Mouse (Mus musculus) spleen, adult 2 months (tissue): ENCODE measurements around the gene Ccdc151. TPM values are rescaled to one million over a fixed set of nuclear protein-coding genes. Genes with fewer than 3 reads are reported as not detected.

Experiments used
- DNase-seq, 2 experiments: peaks; one replicate each; pipeline versions ENCODE4 v3.0.0 to v3.0.0-alpha.2; 2012 to 2021; ENCODE audit warnings: low spot score in 2 of 2, low read depth in 1 of 2
- H3K27ac ChIP-seq: fragments of 200-500 bp; 2 replicates; pipeline ENCODE4 v1.5.1; 2012; ENCODE audit warnings: low read length, inconsistent platforms; ENCODE audit not compliant: insufficient read depth
- H3K27me3 ChIP-seq: fragments of 200-500 bp; 2 replicates; pipeline ENCODE4 v1.6.1; 2012; ENCODE audit warnings: mild to moderate bottlenecking, moderate library complexity, low read length, inconsistent platforms; ENCODE audit not compliant: control insufficient read depth, insufficient read depth
- H3K36me3 ChIP-seq: fragments of 200-500 bp; 2 replicates; pipeline ENCODE4 v1.6.1; 2012; ENCODE audit warnings: mild to moderate bottlenecking, low read length, inconsistent platforms; ENCODE audit not compliant: control insufficient read depth, insufficient read depth
- H3K4me1 ChIP-seq: fragments of 200-500 bp; 2 replicates; pipeline ENCODE4 v1.6.1; 2011; ENCODE audit warnings: inconsistent platforms; ENCODE audit not compliant: control insufficient read depth, insufficient read depth, insufficient read length
- H3K4me3 ChIP-seq: fragments of 200-500 bp; 2 replicates; pipeline ENCODE4 v1.5.1; 2011; ENCODE audit warnings: mild to moderate bottlenecking, inconsistent platforms; ENCODE audit not compliant: insufficient read depth, insufficient read length; ENCODE audit errors: extremely low read depth
- CTCF ChIP-seq: fragments of 200-500 bp; IDR thresholded peaks from 2 replicates; pipeline ENCODE4 v1.5.1; 2011; ENCODE audit warnings: mild to moderate bottlenecking, inconsistent platforms; ENCODE audit not compliant: insufficient read depth, insufficient read length, insufficient replicate concordance; ENCODE audit errors: extremely low read depth
- POLR2A ChIP-seq: fragments of 200-500 bp; IDR thresholded peaks from 2 replicates; pipeline ENCODE4 v1.6.1; 2011; ENCODE audit warnings: low read depth, low read length, inconsistent platforms
- WGBS: fragments of 180-500 bp; shearing (Covaris S2); methylation state at CpG from one replicate; pipeline ENCODE4 v1.1.7; 2018; 5-methylcytosine and 5-hydroxymethylcytosine counted together
- polyA plus RNA-seq: library from polyadenylated mRNA; depleted of rRNA; stranded (reverse); fragments of >200 nt; gene quantifications from 2 replicates; pipeline ENCODE4 v1.2.3, GENCODE M21; 2012

Ccdc151 gene
- polyA plus RNA-seq, 1 experiment = not detected

- WGBS = 86% methylated on average over 6 of the region's 6 CpGs
- no peak overlapping the region for H3K4me3 ChIP-seq
- H3K27ac ChIP-seq = no peak overlapping the region
- H3K4me1 ChIP-seq = peaks cover 6% of the 10 kb centered on the region; the same call in 1 of the 2 replicates
- DNase-seq = no peak
- TF ChIP-seq POLR2A (no peak), CTCF (no peak)
- no peaks in the 10 kb centered on the region for H3K27me3 ChIP-seq
- H3K36me3 ChIP-seq = peaks cover 1% of the 10 kb centered on the region; the same call in 1 of the 2 replicates
Measured at GRCm38 (mm10) chr9:22000296-22000695, 2.1 kb downstream of the Ccdc151 start.

GRCm38 (mm10) chr9:21996178-21996867 is 6.1 kb downstream of the Ccdc151 start:
- no peaks in the 10 kb centered on the region for H3K27me3 ChIP-seq
- TF ChIP-seq POLR2A (no peak), CTCF (no peak)
- no peak overlapping the region for H3K27ac ChIP-seq
- no peaks in the 10 kb centered on the region for H3K4me1 ChIP-seq
- H3K4me3 ChIP-seq = no peak overlapping the region
- H3K36me3 ChIP-seq = no peaks in the 10 kb centered on the region
- 80% methylated on average over 3 of the region's 3 CpGs for whole genome bisulfite sequencing
- DNase-seq = no peak

- peaks cover 24% of the 10 kb centered on the region for H3K27me3 ChIP-seq
- no peaks in the 10 kb centered on the region for H3K36me3 ChIP-seq
- no peak for TF ChIP-seq CTCF
- no peak for TF ChIP-seq POLR2A
- 83% methylated on average over 4 of the region's 4 CpGs for WGBS
- DNase-seq = no peak
- H3K4me3 ChIP-seq = no peak overlapping the region
- peaks cover 9% of the 10 kb centered on the region for H3K4me1 ChIP-seq
- no peak overlapping the region for H3K27ac ChIP-seq
Measured at GRCm38 (mm10) chr9:21992227-21992626, 10.2 kb downstream of the Ccdc151 start.

- Histone ChIP-seq H3K36me3 (no peaks in the 10 kb centered on the region), H3K27ac (no peak within 1 kb of the TSS), H3K27me3 (peaks cover 24% of the 10 kb centered on the region), H3K4me3 (peak within 1 kb of the TSS; percentile 31; the same call in 1 of the 2 replicates), H3K4me1 (peaks cover 9% of the 10 kb centered on the region)
- DNase-seq = no peak
- TF ChIP-seq CTCF (no peak), POLR2A (no peak)
- 7% methylated on average over 42 of the region's 42 CpGs for WGBS
Measured at GRCm38 (mm10) chr9:21989230-21990110, 13.0 kb downstream of the Ccdc151 start, which contains the start of gene Rgl3. Gene Rgl3 (minus strand): TSS chr9:21989446.

GRCm38 (mm10) chr9:21988421-21989101 is 13.9 kb downstream of the Ccdc151 start:
- DNase-seq = peak in 1 of 2 experiments; percentile 21
- H3K27ac ChIP-seq = no peak overlapping the region
- peak overlapping the region; percentile 31; the same call in 1 of the 2 replicates for H3K4me3 ChIP-seq
- H3K27me3 ChIP-seq = peaks cover 24% of the 10 kb centered on the region
- 7% methylated on average over 32 of the region's 32 CpGs for WGBS
- H3K4me1 ChIP-seq = peaks cover 9% of the 10 kb centered on the region
- H3K36me3 ChIP-seq = no peaks in the 10 kb centered on the region
- TF ChIP-seq POLR2A (no peak), CTCF (no peak)

- H3K27ac ChIP-seq = no peak overlapping the region
- peaks cover 26% of the 10 kb centered on the region for H3K27me3 ChIP-seq
- TF ChIP-seq CTCF (no peak), POLR2A (no peak)
- H3K36me3 ChIP-seq = no peaks in the 10 kb centered on the region
- WGBS = 21% methylated on average over 36 of the region's 36 CpGs
- peaks cover 9% of the 10 kb centered on the region for H3K4me1 ChIP-seq
- H3K4me3 ChIP-seq = no peak overlapping the region
- no peak for DNase-seq
Measured at GRCm38 (mm10) chr9:21987592-21988342, 14.7 kb downstream of the Ccdc151 start.
